Mouse (Mus musculus): ENCODE measurements around the gene A830031A19Rik. TPM values are rescaled to one million over a fixed set of nuclear protein-coding genes. Genes with fewer than 3 reads are reported as not detected.

The A830031A19Rik gene
- not detected for polyA plus RNA-seq (2017; shearing (Covaris generic))

GRCm38 (mm10) chr11:24074634-24075104 is at the start of gene A830031A19Rik:
A830031A19Rik (minus strand) TSS chr11:24075054.

GRCm38 (mm10) chr11:24077795-24078705 is 3.2 kb upstream of the A830031A19Rik start, which contains the start of gene Bcl11a:
Bcl11a (plus strand) TSS chr11:24078056.

Other genes starting within 250 kb of the A830031A19Rik start
- gene Papolg, start 179.8 kb downstream of the A830031A19Rik start, polyA plus RNA-seq (2017; shearing (Covaris generic)), result 59.2 TPM
- gene Bcl11a, start 3.0 kb upstream of the A830031A19Rik start, polyA plus RNA-seq (2017; shearing (Covaris generic)), result 0.16 TPM

All from CD4-positive, CD25-positive, alpha-beta regulatory T cell, adult 9 weeks (primary cell).